Mouse (Mus musculus) layer of hippocampus, postnatal 36 days (tissue): ENCODE data around the gene Mroh9. TPM values are rescaled to one million over a fixed set of nuclear protein-coding genes. Genes with fewer than 3 reads are reported as not detected.

Experiments
- total RNA-seq, 2 experiments: library from RNA; stranded (reverse); gene quantifications; 2 replicates each; pipeline ENCODE4 v1.2.3; 2021

Mroh9 gene
- total RNA-seq, 2 experiments from 2014 or later, result not detected

Other genes starting within 250 kb of the Mroh9 start
- 10 to 100 TPM; 11.5 to 12.7 TPM for gene Fmo1, start 219.1 kb downstream of the Mroh9 start, total RNA-seq
- gene Fmo2, start 186.9 kb downstream of the Mroh9 start, total RNA-seq, result 1 to 10 TPM; 2.3 to 4.9 TPM
- gene Fmo6, start 148.2 kb downstream of the Mroh9 start, total RNA-seq, result not detected
- not detected for gene Fmo3, start 101.1 kb downstream of the Mroh9 start, total RNA-seq
- gene Prrx1, start 228.0 kb upstream of the Mroh9 start, total RNA-seq, result 1 to 10 TPM; 5.5 to 5.7 TPM